Mouse (Mus musculus): ENCODE results near the gene Dmrt1. TPM values are rescaled to one million over a fixed set of nuclear protein-coding genes. Genes with fewer than 3 reads are reported as not detected.

The Dmrt1 gene
- polyA plus RNA-seq, 1 experiment from 2014 or later, result not detected

DNA sequence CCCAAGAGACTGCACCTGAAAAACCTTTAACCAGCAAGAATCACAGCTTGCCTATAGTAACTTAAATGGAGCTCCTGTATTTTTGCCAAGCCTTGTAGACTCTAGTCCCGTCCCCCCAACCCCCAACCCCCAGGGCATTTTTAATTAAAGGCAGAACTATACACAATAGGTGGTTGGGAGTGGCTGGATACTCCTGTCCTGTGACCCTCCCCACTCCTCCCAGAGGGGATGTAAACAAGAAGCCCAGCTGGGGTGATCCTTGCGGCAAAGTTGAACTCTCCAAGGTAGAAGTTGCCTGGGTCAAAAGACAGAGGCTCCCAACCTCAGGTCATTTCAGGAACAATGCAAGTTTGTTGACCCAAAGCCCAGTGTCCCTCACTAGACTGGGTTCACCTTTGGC is 16.9 kb upstream of the Dmrt1 start:
- H3K9ac ChIP-seq (replicated peaks; ENCODE audit: low read depth, low read length), result no peak overlapping the region
- no peaks in the 10 kb centered on the region for H3K9me3 ChIP-seq (ENCODE audit: control insufficient read depth, low read depth, low read length)
- no peaks in the 10 kb centered on the region for H3K36me3 ChIP-seq (ENCODE audit: control insufficient read depth, insufficient read depth, low read length)
- H3K27ac ChIP-seq (ENCODE audit: low read length), result no peak overlapping the region
- no peak overlapping the region for H3K4me2 ChIP-seq (replicated peaks; ENCODE audit: low read depth, low read length)
- H3K4me3 ChIP-seq (ENCODE audit: low read depth, low read length), result no peak overlapping the region
- no peak for ATAC-seq (ENCODE audit: insufficient number of reproducible peaks, insufficient read depth, low FRiP score, low read depth)
- H3K4me1 ChIP-seq (ENCODE audit: control insufficient read depth, insufficient read depth, low read length), result no peaks in the 10 kb centered on the region
- no peaks in the 10 kb centered on the region; the same call in 1 of the 2 replicates for H3K27me3 ChIP-seq (ENCODE audit: control insufficient read depth, insufficient read depth, low read length)
- 28% methylated on average over 2 of the region's 2 CpGs for WGBS

GRCm38 (mm10) chr19:25489546-25489945 is 15.9 kb upstream of the Dmrt1 start:
- Histone ChIP-seq H3K27me3 (ENCODE audit: control insufficient read depth, insufficient read depth, low read length) (no peaks in the 10 kb centered on the region; the same call in 1 of the 2 replicates), H3K4me2 (replicated peaks; ENCODE audit: low read depth, low read length) (no peak overlapping the region), H3K27ac (ENCODE audit: low read length) (no peak overlapping the region), H3K4me3 (ENCODE audit: low read depth, low read length) (no peak overlapping the region), H3K4me1 (ENCODE audit: control insufficient read depth, insufficient read depth, low read length) (no peaks in the 10 kb centered on the region), H3K9ac (replicated peaks; ENCODE audit: low read depth, low read length) (no peak overlapping the region), H3K9me3 (ENCODE audit: control insufficient read depth, low read depth, low read length) (no peaks in the 10 kb centered on the region), H3K36me3 (ENCODE audit: control insufficient read depth, insufficient read depth, low read length) (no peaks in the 10 kb centered on the region)
- ATAC-seq (ENCODE audit: insufficient number of reproducible peaks, insufficient read depth, low FRiP score, low read depth), result no peak
- 74% methylated on average over 2 of the region's 2 CpGs for WGBS

GRCm38 (mm10) chr19:25497434-25497833 is 8.0 kb upstream of the Dmrt1 start:
- Histone ChIP-seq H3K4me2 (replicated peaks; ENCODE audit: low read depth, low read length) (no peak overlapping the region), H3K27me3 (ENCODE audit: control insufficient read depth, insufficient read depth, low read length) (no peaks in the 10 kb centered on the region), H3K27ac (ENCODE audit: low read length) (no peak overlapping the region), H3K9me3 (ENCODE audit: control insufficient read depth, low read depth, low read length) (no peaks in the 10 kb centered on the region), H3K9ac (replicated peaks; ENCODE audit: low read depth, low read length) (no peak overlapping the region), H3K36me3 (ENCODE audit: control insufficient read depth, insufficient read depth, low read length) (no peaks in the 10 kb centered on the region), H3K4me1 (ENCODE audit: control insufficient read depth, insufficient read depth, low read length) (no peaks in the 10 kb centered on the region), H3K4me3 (ENCODE audit: low read depth, low read length) (no peak overlapping the region)
- ATAC-seq (ENCODE audit: insufficient number of reproducible peaks, insufficient read depth, low FRiP score, low read depth), result no peak
- WGBS, result 75% methylated on average over 6 of the region's 6 CpGs

- ATAC-seq (ENCODE audit: insufficient number of reproducible peaks, insufficient read depth, low FRiP score, low read depth), result no peak
- H3K36me3 ChIP-seq (ENCODE audit: control insufficient read depth, insufficient read depth, low read length), result no peaks in the 10 kb centered on the region
- H3K27me3 ChIP-seq (ENCODE audit: control insufficient read depth, insufficient read depth, low read length), result peaks cover 33% of the 10 kb centered on the region
- no peak overlapping the region for H3K27ac ChIP-seq (ENCODE audit: low read length)
- H3K4me2 ChIP-seq (replicated peaks; ENCODE audit: low read depth, low read length), result no peak overlapping the region
- H3K9me3 ChIP-seq (ENCODE audit: control insufficient read depth, low read depth, low read length), result peaks cover 4% of the 10 kb centered on the region; the same call in 1 of the 2 replicates
- no peak overlapping the region for H3K9ac ChIP-seq (replicated peaks; ENCODE audit: low read depth, low read length)
- H3K4me1 ChIP-seq (ENCODE audit: control insufficient read depth, insufficient read depth, low read length), result 0 out of 2 replicates have a peak, but pooled peaks cover 5% of the 10 kb centered on the region
- WGBS, result 27% methylated on average over 10 of the region's 10 CpGs
- H3K4me3 ChIP-seq (ENCODE audit: low read depth, low read length), result no peak overlapping the region
These were observed 540 bp upstream of the Dmrt1 start for GRCm38 (mm10) chr19:25504878-25505277.

DNA sequence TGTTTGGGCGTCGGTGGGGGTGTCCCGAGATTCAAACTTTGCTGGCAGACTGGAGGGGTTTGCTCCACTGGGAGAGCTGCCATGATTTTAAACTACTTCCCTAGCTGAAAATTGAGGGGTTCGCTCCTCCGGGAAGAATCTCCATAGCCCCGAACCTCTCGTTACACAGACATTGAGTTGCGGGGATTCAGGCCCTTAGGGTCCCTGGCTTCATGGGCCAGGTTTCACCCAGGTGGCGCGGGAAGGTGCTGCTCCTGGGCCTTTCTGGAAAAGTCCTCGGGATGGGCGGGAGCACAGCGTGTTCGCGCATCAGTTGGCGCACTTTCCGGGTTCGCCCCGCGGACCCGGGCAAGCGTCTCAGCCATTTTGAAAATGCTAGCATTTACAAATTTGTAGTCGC is 1.2 kb downstream of the Dmrt1 start:
- Histone ChIP-seq H3K27ac (ENCODE audit: low read length) (no peak overlapping the region), H3K27me3 (ENCODE audit: control insufficient read depth, insufficient read depth, low read length) (peaks cover 33% of the 10 kb centered on the region), H3K9ac (replicated peaks; ENCODE audit: low read depth, low read length) (no peak overlapping the region), H3K36me3 (ENCODE audit: control insufficient read depth, insufficient read depth, low read length) (no peaks in the 10 kb centered on the region), H3K4me1 (ENCODE audit: control insufficient read depth, insufficient read depth, low read length) (0 out of 2 replicates have a peak, but pooled peaks cover 5% of the 10 kb centered on the region), H3K4me3 (ENCODE audit: low read depth, low read length) (peak overlapping the region; percentile 27; the same call in 1 of the 2 replicates), H3K9me3 (ENCODE audit: control insufficient read depth, low read depth, low read length) (peaks cover 4% of the 10 kb centered on the region; the same call in 1 of the 2 replicates), H3K4me2 (replicated peaks; ENCODE audit: low read depth, low read length) (peak overlapping the region; percentile 40; the same call in 1 of the 2 replicates)
- no peak for ATAC-seq (ENCODE audit: insufficient number of reproducible peaks, insufficient read depth, low FRiP score, low read depth)
- WGBS, result 4% methylated on average over 23 of the region's 23 CpGs

DNA sequence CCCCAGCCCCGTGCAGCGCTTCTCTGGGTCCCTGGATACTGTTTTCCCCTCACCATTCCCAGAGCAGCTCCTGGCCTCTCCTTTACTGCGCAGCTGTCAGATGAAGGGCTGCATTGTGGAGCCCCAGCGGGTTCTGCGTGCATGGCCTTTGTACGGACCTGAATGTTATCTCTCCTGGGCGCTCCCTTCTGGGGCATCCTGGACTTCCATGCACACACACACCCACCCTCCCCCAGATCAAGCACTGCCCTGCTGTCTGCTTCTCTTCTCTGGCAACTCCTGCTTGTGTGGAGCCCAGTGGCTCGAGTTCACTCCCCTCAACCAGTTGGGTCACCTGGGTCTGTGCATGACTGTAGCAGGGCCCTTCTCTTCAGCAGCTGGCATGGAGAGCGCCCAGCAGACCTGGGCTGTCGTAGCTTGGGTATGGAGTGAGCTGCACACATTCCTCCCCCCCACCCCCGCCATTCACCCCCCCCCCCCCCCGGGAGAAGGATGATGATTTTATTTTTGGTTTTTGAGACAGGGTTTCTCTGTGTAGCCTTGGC is 9.6 kb downstream of the Dmrt1 start:
- WGBS, result 47% methylated on average over 10 of the region's 12 CpGs
- H3K27me3 ChIP-seq (ENCODE audit: control insufficient read depth, insufficient read depth, low read length), result 0 out of 2 replicates have a peak, but pooled peaks cover 3% of the 10 kb centered on the region
- no peak overlapping the region for H3K27ac ChIP-seq (ENCODE audit: low read length)
- no peak for ATAC-seq (ENCODE audit: insufficient number of reproducible peaks, insufficient read depth, low FRiP score, low read depth)
- no peaks in the 10 kb centered on the region for H3K9me3 ChIP-seq (ENCODE audit: control insufficient read depth, low read depth, low read length)
- no peaks in the 10 kb centered on the region for H3K36me3 ChIP-seq (ENCODE audit: control insufficient read depth, insufficient read depth, low read length)
- no peak overlapping the region for H3K4me2 ChIP-seq (replicated peaks; ENCODE audit: low read depth, low read length)
- H3K9ac ChIP-seq (replicated peaks; ENCODE audit: low read depth, low read length), result no peak overlapping the region
- no peak overlapping the region for H3K4me3 ChIP-seq (ENCODE audit: low read depth, low read length)
- H3K4me1 ChIP-seq (ENCODE audit: control insufficient read depth, insufficient read depth, low read length), result no peaks in the 10 kb centered on the region

GRCm38 (mm10) chr19:25524156-25524555 is 18.7 kb downstream of the Dmrt1 start:
- Histone ChIP-seq H3K36me3 (ENCODE audit: control insufficient read depth, insufficient read depth, low read length) (no peaks in the 10 kb centered on the region), H3K27ac (ENCODE audit: low read length) (no peak overlapping the region), H3K9ac (replicated peaks; ENCODE audit: low read depth, low read length) (no peak overlapping the region), H3K4me2 (replicated peaks; ENCODE audit: low read depth, low read length) (no peak overlapping the region), H3K4me1 (ENCODE audit: control insufficient read depth, insufficient read depth, low read length) (no peaks in the 10 kb centered on the region), H3K9me3 (ENCODE audit: control insufficient read depth, low read depth, low read length) (no peaks in the 10 kb centered on the region), H3K4me3 (ENCODE audit: low read depth, low read length) (no peak overlapping the region), H3K27me3 (ENCODE audit: control insufficient read depth, insufficient read depth, low read length) (no peaks in the 10 kb centered on the region)
- no peak for ATAC-seq (ENCODE audit: insufficient number of reproducible peaks, insufficient read depth, low FRiP score, low read depth)
- 85% methylated on average over 6 of the region's 6 CpGs for WGBS

DNA sequence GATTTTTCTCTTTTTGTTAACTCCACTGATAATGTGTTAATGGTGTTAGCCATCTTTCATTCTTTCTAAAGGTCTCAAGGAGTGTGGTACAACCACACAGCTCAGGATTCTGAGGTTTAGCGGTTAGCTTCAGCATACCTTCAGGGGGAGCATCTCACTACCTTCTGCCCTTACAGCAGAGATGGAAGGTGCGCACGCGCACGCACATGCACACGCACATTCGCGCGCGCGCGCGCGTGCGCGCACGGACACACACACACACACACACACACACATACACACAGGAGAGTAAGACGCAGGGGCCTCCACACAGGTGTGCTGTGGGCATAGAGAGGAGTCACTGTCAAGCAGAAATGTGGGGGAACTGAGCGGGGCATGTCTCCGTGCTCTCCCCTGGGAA is 20.3 kb downstream of the Dmrt1 start:
- no peak for ATAC-seq (ENCODE audit: insufficient number of reproducible peaks, insufficient read depth, low FRiP score, low read depth)
- no peaks in the 10 kb centered on the region for H3K36me3 ChIP-seq (ENCODE audit: control insufficient read depth, insufficient read depth, low read length)
- H3K27me3 ChIP-seq (ENCODE audit: control insufficient read depth, insufficient read depth, low read length), result no peaks in the 10 kb centered on the region
- H3K9me3 ChIP-seq (ENCODE audit: control insufficient read depth, low read depth, low read length), result no peaks in the 10 kb centered on the region
- no peak overlapping the region for H3K4me2 ChIP-seq (replicated peaks; ENCODE audit: low read depth, low read length)
- H3K9ac ChIP-seq (replicated peaks; ENCODE audit: low read depth, low read length), result no peak overlapping the region
- 97% methylated on average over 20 of the region's 20 CpGs for WGBS
- no peaks in the 10 kb centered on the region for H3K4me1 ChIP-seq (ENCODE audit: control insufficient read depth, insufficient read depth, low read length)
- H3K27ac ChIP-seq (ENCODE audit: low read length), result no peak overlapping the region
- no peak overlapping the region for H3K4me3 ChIP-seq (ENCODE audit: low read depth, low read length)

GRCm38 (mm10) chr19:25529673-25530072 is 24.3 kb downstream of the Dmrt1 start:
- no peaks in the 10 kb centered on the region for H3K4me1 ChIP-seq (ENCODE audit: control insufficient read depth, insufficient read depth, low read length)
- 81% methylated on average over 12 of the region's 12 CpGs for WGBS
- H3K4me2 ChIP-seq (replicated peaks; ENCODE audit: low read depth, low read length), result no peak overlapping the region
- H3K36me3 ChIP-seq (ENCODE audit: control insufficient read depth, insufficient read depth, low read length), result no peaks in the 10 kb centered on the region
- no peaks in the 10 kb centered on the region for H3K9me3 ChIP-seq (ENCODE audit: control insufficient read depth, low read depth, low read length)
- no peak overlapping the region for H3K9ac ChIP-seq (replicated peaks; ENCODE audit: low read depth, low read length)
- H3K27ac ChIP-seq (ENCODE audit: low read length), result no peak overlapping the region
- H3K4me3 ChIP-seq (ENCODE audit: low read depth, low read length), result no peak overlapping the region
- ATAC-seq (ENCODE audit: insufficient number of reproducible peaks, insufficient read depth, low FRiP score, low read depth), result no peak
- H3K27me3 ChIP-seq (ENCODE audit: control insufficient read depth, insufficient read depth, low read length), result no peaks in the 10 kb centered on the region

Measured in stomach, embryonic 14.5 days (tissue).